Mouse (Mus musculus) liver, adult 2 months (tissue): ENCODE results near the gene Rfc2. TPM values are rescaled to one million over a fixed set of nuclear protein-coding genes. Genes with fewer than 3 reads are reported as not detected.

Experiments used
- DNase-seq: peaks from one replicate; pipeline ENCODE4 v3.0.0-alpha.2; 2011; ENCODE audit warnings: low read depth, low spot score; ENCODE audit errors: extremely low read depth
- H3K27ac ChIP-seq: fragments of 200-500 bp; replicated peaks from 2 replicates; pipeline ENCODE4 v1.5.1; 2012; ENCODE audit warnings: low read depth, mild to moderate bottlenecking, control low read depth, inconsistent platforms, low read length; ENCODE audit not compliant: insufficient read depth
- H3K27me3 ChIP-seq: fragments of 200-500 bp; 2 replicates; pipeline ENCODE4 v1.6.1; 2012; ENCODE audit warnings: mild to moderate bottlenecking, moderate library complexity, low read length, inconsistent platforms; ENCODE audit not compliant: control insufficient read depth, insufficient read depth
- H3K36me3 ChIP-seq: fragments of 200-500 bp; 2 replicates; pipeline ENCODE4 v1.6.1; 2012; ENCODE audit warnings: low read length, inconsistent platforms; ENCODE audit not compliant: control insufficient read depth, insufficient read depth
- H3K4me1 ChIP-seq: fragments of 200-500 bp; 2 replicates; pipeline ENCODE4 v1.6.1; 2011; ENCODE audit warnings: low read length; ENCODE audit not compliant: control insufficient read depth, insufficient read depth
- H3K4me3 ChIP-seq: fragments of 200-500 bp; 2 replicates; pipeline ENCODE4 v1.5.1; 2011; ENCODE audit warnings: low read depth, mild to moderate bottlenecking, control low read depth, low read length, moderate library complexity; ENCODE audit not compliant: insufficient read depth
- H3K79me2 ChIP-seq: fragments of 200-500 bp; 2 replicates; pipeline ENCODE4 v1.6.1; 2012; ENCODE audit warnings: inconsistent platforms, mild to moderate bottlenecking, low read length, moderate library complexity; ENCODE audit not compliant: control insufficient read depth, insufficient read depth
- H3K9ac ChIP-seq: fragments of 200-500 bp; 2 replicates; pipeline ENCODE4 v1.6.1; 2012; ENCODE audit warnings: low read depth, mild to moderate bottlenecking, control low read depth, inconsistent platforms, low read length
- CTCF ChIP-seq: fragments of 200-500 bp; IDR thresholded peaks from 2 replicates; pipeline ENCODE4 v1.5.1; 2011; ENCODE audit warnings: low read depth, low read length, control low read depth
- POLR2A ChIP-seq: fragments of 200-500 bp; IDR thresholded peaks from 2 replicates; pipeline ENCODE4 v1.6.1; 2011; ENCODE audit warnings: low read length, control low read depth; ENCODE audit not compliant: insufficient read depth; ENCODE audit errors: extremely low read depth
- WGBS: fragments of 180-500 bp; shearing (Covaris S2); methylation state at CpG from one replicate; pipeline ENCODE4 v1.1.7; 2018; 5-methylcytosine and 5-hydroxymethylcytosine counted together
- polyA plus RNA-seq: library from polyadenylated mRNA; depleted of rRNA; stranded (reverse); fragments of >200 nt; gene quantifications from 2 replicates; pipeline ENCODE4 v1.2.3, GENCODE M21; 2012
- total RNA-seq: library from RNA; depleted of rRNA; stranded (reverse); fragments of >200 nt; gene quantifications from 2 replicates; pipeline ENCODE4 v1.2.3, GENCODE M21; 2014

Rfc2 gene
- total and polyA plus RNA-seq, 2 experiments = 15.3 to 24.4 TPM

DNA sequence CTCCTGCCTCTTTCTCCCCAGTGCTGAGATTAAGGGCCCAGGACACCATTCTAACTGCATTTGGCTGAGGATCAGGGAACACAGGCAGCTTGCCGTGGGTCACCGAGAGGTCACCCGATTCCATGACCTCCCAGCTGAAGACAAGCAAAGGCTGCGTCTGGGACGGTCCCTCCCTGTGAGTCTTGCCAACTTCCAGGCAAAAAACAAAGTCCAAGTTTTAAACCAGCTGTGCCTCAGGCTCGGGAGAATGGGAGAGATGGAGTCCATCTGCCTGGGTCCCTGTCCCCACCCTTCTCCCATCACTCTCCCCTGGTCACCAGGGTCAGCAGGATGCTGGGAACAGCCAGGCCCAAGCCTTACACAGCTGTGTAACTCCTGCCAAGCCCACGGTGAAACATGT lies 39.5 kb upstream of the Rfc2 start:
- Histone ChIP-seq H3K4me3 (no peak overlapping the region), H3K9ac (no peak overlapping the region), H3K27ac (no peak overlapping the region), H3K27me3 (no peaks in the 10 kb centered on the region), H3K79me2 (no peaks in the 10 kb centered on the region), H3K4me1 (peaks cover 12% of the 10 kb centered on the region), H3K36me3 (no peaks in the 10 kb centered on the region)
- DNase-seq = peak; percentile 93
- TF ChIP-seq POLR2A (no peak), CTCF (no peak)
- WGBS = 7% methylated on average over 7 of the region's 7 CpGs

DNA sequence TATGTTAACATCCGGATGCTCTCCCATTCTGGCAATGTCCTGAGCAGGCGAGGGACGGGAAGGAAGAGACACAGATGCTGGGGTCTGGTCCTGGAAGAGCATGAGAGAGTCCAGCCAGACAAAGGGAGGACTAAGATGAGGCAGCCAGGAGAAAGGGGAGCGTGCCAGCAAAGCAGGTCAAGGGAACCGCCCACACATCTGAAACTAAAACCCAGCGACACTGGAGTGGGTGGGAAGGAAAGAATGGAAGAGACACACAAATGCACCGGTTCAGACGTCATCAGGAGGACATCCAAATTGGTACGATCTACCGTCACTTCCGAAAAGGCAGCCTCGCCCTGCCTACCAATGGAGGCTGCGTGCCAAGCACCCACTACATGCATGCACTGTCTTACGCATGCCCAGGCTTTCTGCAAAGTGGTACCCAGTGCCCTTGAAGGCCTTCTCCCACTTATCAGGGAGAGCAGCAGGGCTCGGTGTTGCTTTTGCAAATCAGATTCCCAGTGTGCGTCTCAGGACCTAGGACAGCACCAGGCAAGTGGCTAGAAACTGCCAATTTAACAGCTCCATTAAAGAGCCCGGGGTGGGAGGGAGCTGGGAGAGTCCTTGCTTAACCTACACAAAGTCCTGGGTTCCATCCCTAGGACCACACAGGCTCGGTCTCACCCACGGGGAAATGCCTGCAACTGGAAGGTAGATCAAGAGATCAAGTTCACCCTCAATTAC lies 36.5 kb upstream of the Rfc2 start:
- no peak overlapping the region for H3K9ac ChIP-seq
- no peaks in the 10 kb centered on the region; the same call in 1 of the 2 replicates for H3K79me2 ChIP-seq
- no peak overlapping the region for H3K4me3 ChIP-seq
- no peaks in the 10 kb centered on the region for H3K36me3 ChIP-seq
- no peak for DNase-seq
- H3K27ac ChIP-seq = no peak overlapping the region
- peaks cover 12% of the 10 kb centered on the region for H3K4me1 ChIP-seq
- WGBS = 62% methylated on average over 19 of the region's 19 CpGs
- TF ChIP-seq CTCF = no peak
- TF ChIP-seq POLR2A = no peak
- H3K27me3 ChIP-seq = no peaks in the 10 kb centered on the region

DNA sequence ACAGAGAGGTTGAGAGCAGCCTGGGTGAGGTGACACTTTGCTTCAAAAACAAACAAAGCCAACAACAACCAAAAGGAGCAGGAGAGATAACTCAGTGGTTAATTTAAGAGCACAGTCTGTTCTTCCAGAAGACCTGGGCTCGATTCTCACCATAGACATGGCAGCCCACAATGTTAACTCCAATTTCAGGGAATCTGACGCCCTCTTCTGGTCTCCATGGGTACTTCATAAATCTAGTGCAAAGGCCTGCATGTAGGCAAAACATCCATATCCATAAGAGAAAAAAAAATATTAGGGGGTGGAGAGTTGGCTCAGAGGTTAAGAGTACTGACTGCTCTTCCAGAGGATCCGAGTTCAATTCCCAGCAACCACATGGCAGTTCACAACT lies 35.9 kb upstream of the Rfc2 start:
- Histone ChIP-seq H3K27me3 (no peaks in the 10 kb centered on the region), H3K4me1 (peaks cover 12% of the 10 kb centered on the region), H3K9ac (no peak overlapping the region), H3K4me3 (no peak overlapping the region), H3K79me2 (no peaks in the 10 kb centered on the region; the same call in 1 of the 2 replicates), H3K36me3 (no peaks in the 10 kb centered on the region), H3K27ac (no peak overlapping the region)
- no peak for DNase-seq
- TF ChIP-seq CTCF (peak; percentile 32; the same call in 1 of the 2 replicates), POLR2A (no peak)
- WGBS = 79% methylated on average over 3 of the region's 3 CpGs

DNA sequence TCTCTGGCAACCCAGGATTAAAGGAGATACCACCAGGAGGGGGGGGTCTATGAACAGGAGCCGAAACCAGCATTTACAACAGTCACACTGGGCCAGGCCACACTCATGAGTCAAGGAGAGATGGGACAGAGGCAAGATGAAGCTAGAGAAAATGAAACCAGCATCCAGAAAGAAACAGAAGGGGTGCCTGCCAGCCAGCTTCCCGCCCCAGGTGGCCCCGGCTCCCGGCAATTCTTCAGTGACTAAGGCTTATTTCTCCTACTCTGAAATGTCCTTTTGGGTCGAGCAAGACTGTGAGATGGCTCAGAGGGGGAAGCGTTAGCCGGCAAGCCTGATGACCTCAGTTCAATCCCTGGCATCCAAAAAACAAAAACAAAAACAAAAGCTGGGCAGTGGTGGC lies 34.4 kb upstream of the Rfc2 start:
- 82% methylated on average over 7 of the region's 7 CpGs for WGBS
- Histone ChIP-seq H3K27ac (no peak overlapping the region), H3K79me2 (peaks cover 8% of the 10 kb centered on the region; the same call in 1 of the 2 replicates), H3K4me3 (no peak overlapping the region), H3K36me3 (no peaks in the 10 kb centered on the region), H3K9ac (no peak overlapping the region), H3K4me1 (peaks cover 8% of the 10 kb centered on the region), H3K27me3 (no peaks in the 10 kb centered on the region)
- TF ChIP-seq POLR2A (no peak), CTCF (no peak)
- DNase-seq = no peak

DNA sequence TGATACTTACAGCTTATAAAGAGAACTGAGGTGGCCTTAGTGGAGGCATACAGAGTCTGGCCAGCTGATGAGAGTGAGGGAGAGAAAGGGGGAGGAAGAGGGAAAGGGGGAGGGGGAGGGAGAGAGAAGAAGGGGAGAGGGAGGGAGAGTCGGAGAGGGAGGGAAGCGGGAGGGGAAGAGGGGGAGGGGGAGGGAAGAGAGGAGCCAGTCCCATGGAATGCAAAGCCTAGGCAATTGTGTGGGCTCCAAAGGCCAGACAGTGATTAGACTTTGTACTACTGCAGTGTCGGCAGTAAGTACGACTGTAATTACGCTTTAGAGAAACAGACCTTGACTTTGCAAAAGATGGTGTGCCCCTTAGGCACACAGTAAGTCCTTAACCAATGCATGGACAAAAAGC lies 32.9 kb upstream of the Rfc2 start:
- H3K27me3 ChIP-seq = no peaks in the 10 kb centered on the region
- H3K9ac ChIP-seq = no peak overlapping the region
- peaks cover 8% of the 10 kb centered on the region; the same call in 1 of the 2 replicates for H3K79me2 ChIP-seq
- peak; percentile 44 for DNase-seq
- H3K4me3 ChIP-seq = no peak overlapping the region
- no peaks in the 10 kb centered on the region for H3K36me3 ChIP-seq
- peaks cover 10% of the 10 kb centered on the region for H3K4me1 ChIP-seq
- WGBS = 23% methylated on average over 5 of the region's 5 CpGs
- TF ChIP-seq POLR2A = no peak
- no peak for TF ChIP-seq CTCF
- H3K27ac ChIP-seq = no peak overlapping the region

DNA sequence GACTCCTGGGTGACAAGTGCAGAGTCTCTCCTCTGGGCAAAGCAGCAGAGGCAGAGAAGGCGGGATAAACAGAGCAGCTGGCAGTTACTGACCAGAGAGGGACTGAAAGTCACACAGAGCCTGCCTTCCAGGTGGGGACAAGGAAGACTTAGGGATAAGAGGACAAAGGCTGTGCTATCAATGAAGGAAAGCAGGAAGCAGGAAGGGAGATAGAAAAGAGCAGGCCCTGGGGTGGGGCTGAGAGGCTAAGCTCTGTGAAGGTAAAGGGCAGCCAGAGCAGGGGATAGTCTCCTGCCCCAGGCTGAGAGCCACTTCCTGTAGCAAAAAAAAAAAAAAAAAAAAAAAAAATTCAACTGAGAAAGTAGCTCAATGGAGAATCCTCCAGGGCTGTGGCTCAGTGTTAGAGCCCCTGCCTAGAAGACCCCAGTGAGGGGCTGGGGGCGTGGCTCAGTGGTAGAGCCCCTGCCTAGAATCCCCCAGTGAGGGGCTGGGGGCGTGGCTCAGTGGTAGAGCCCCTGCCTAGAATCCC lies 31.5 kb upstream of the Rfc2 start:
- no peak overlapping the region for H3K9ac ChIP-seq
- H3K4me1 ChIP-seq = peaks cover 15% of the 10 kb centered on the region
- peaks cover 8% of the 10 kb centered on the region; the same call in 1 of the 2 replicates for H3K79me2 ChIP-seq
- H3K36me3 ChIP-seq = no peaks in the 10 kb centered on the region
- TF ChIP-seq POLR2A (no peak), CTCF (no peak)
- no peak overlapping the region for H3K4me3 ChIP-seq
- no peak for DNase-seq
- WGBS = 85% methylated on average over 3 of the region's 3 CpGs
- no peak overlapping the region for H3K27ac ChIP-seq
- H3K27me3 ChIP-seq = no peaks in the 10 kb centered on the region
